Mouse (Mus musculus) MEL (cell line): ENCODE measurements at regions not wholly inside any gene's neighbourhood (a gene's known extent, or its start where the extent isn't known, plus 50 kb on each side); places are given as distances from the start of the nearest gene placed in this dataset.

Experiments used
- DNase-seq: peaks from one replicate; pipeline ENCODE4 v3.0.0; 2011; ENCODE audit warnings: low read depth, low spot score
- H3K27ac ChIP-seq: 2 replicates; pipeline ENCODE4 v1.5.1; 2012; ENCODE audit warnings: low read depth, mild to moderate bottlenecking, control low read depth, low read length, moderate library complexity; ENCODE audit not compliant: control insufficient read depth
- H3K27me3 ChIP-seq, 2 experiments: fragments of 150-350 bp in 1 of 2; sonication (generic) in 1 of 2; 2 replicates each; pipeline ENCODE4 v1.6.1; 2012; ENCODE audit warnings: low read length in 2 of 2, mild to moderate bottlenecking in 2 of 2, improper control_type of control experiment in 1 of 2, moderate library complexity in 1 of 2; ENCODE audit not compliant: insufficient read depth in 2 of 2, control insufficient read depth in 1 of 2
- H3K36me3 ChIP-seq, 2 experiments: 2 replicates each; pipeline ENCODE4 v1.6.1; 2012 to 2014; ENCODE audit warnings: low read length in 2 of 2, improper control_type of control experiment in 1 of 2, inconsistent platforms in 1 of 2, mild to moderate bottlenecking in 1 of 2; ENCODE audit not compliant: insufficient read depth in 2 of 2, control insufficient read depth in 1 of 2
- H3K4me1 ChIP-seq, 2 experiments: fragments of 150-350 bp in 1 of 2; sonication (generic) in 1 of 2; 2 replicates each; pipeline ENCODE4 v1.6.1; 2012; ENCODE audit warnings: low read length in 2 of 2, improper control_type of control experiment in 1 of 2, mild to moderate bottlenecking in 1 of 2; ENCODE audit not compliant: insufficient read depth in 2 of 2, control insufficient read depth in 1 of 2
- H3K4me3 ChIP-seq, 2 experiments: fragments of 150-350 bp in 1 of 2; sonication (generic) in 1 of 2; 2 replicates each; pipeline ENCODE4 v1.5.1; 2012; ENCODE audit warnings: low read depth in 2 of 2, low read length in 2 of 2, mild to moderate bottlenecking in 2 of 2, moderate library complexity in 2 of 2, control low read depth in 1 of 2, improper control_type of control experiment in 1 of 2; ENCODE audit not compliant: control insufficient read depth in 1 of 2, insufficient read depth in 1 of 2
- H3K79me2 ChIP-seq: 2 replicates; pipeline ENCODE4 v1.6.1; 2012; ENCODE audit warnings: mild to moderate bottlenecking, low read length, moderate library complexity; ENCODE audit not compliant: control insufficient read depth, poor library complexity, insufficient read depth
- H3K9ac ChIP-seq: 2 replicates; pipeline ENCODE4 v1.6.1; 2012; ENCODE audit warnings: low read depth, mild to moderate bottlenecking, control low read depth, low read length, moderate library complexity; ENCODE audit not compliant: control insufficient read depth, poor library complexity, severe bottlenecking
- H3K9me3 ChIP-seq: fragments of 150-350 bp; sonication (generic); replicated peaks from 2 replicates; pipeline ENCODE4 v1.6.1; 2012; ENCODE audit warnings: mild to moderate bottlenecking, low read length, improper control_type of control experiment, moderate library complexity; ENCODE audit not compliant: insufficient read depth
- E2F4 ChIP-seq: IDR thresholded peaks from 2 replicates; pipeline ENCODE4 v1.6.1; 2011; ENCODE audit warnings: low read depth, low read length, improper control_type of control experiment, borderline replicate concordance
- GABPA ChIP-seq: IDR thresholded peaks from 2 replicates; pipeline ENCODE4 v1.6.1; 2012; ENCODE audit warnings: low read depth, mild to moderate bottlenecking, inconsistent platforms, low read length, improper control_type of control experiment, moderate library complexity
- JUND ChIP-seq: IDR thresholded peaks from 2 replicates; pipeline ENCODE4 v1.6.1; 2011; ENCODE audit warnings: low read depth, mild to moderate bottlenecking, improper control_type of control experiment, low read length
- KAT2A ChIP-seq: conservative IDR thresholded peaks from 2 replicates; pipeline ENCODE4 v1.6.1; 2012; ENCODE audit warnings: low read depth, low read length, improper control_type of control experiment, inconsistent platforms
- MAX ChIP-seq: IDR thresholded peaks from 2 replicates; pipeline ENCODE4 v1.6.1; 2011; ENCODE audit warnings: low read length, improper control_type of control experiment
- MAZ ChIP-seq: IDR thresholded peaks from 2 replicates; pipeline ENCODE4 v1.6.1; 2012; ENCODE audit warnings: low read depth, mild to moderate bottlenecking, inconsistent platforms, low read length, improper control_type of control experiment
- MYB ChIP-seq: IDR thresholded peaks from 2 replicates; pipeline ENCODE4 v1.6.1; 2011; ENCODE audit warnings: mild to moderate bottlenecking, low read depth, low read length, improper control_type of control experiment
- MYC ChIP-seq: IDR thresholded peaks from 2 replicates; pipeline ENCODE4 v1.6.1; 2011; ENCODE audit warnings: low read depth, mild to moderate bottlenecking, low read length, improper control_type of control experiment, moderate library complexity
- NRF1 ChIP-seq: IDR thresholded peaks from 2 replicates; pipeline ENCODE4 v1.6.1; 2014; ENCODE audit warnings: low read depth, mild to moderate bottlenecking, inconsistent platforms, low read length, improper control_type of control experiment, moderate library complexity; ENCODE audit not compliant: poor library complexity, insufficient read depth, severe bottlenecking
- POLR2AphosphoS2 ChIP-seq: IDR thresholded peaks from 2 replicates; pipeline ENCODE4 v1.6.1; 2011; ENCODE audit warnings: low read length, improper control_type of control experiment
- SIN3A ChIP-seq: IDR thresholded peaks from 2 replicates; pipeline ENCODE4 v1.6.1; 2012; ENCODE audit warnings: low read length, improper control_type of control experiment, inconsistent platforms
- SMC3 ChIP-seq: IDR thresholded peaks from 2 replicates; pipeline ENCODE4 v1.6.1; 2011; ENCODE audit warnings: low read depth, low read length, improper control_type of control experiment
- TAL1 ChIP-seq: IDR thresholded peaks from 2 replicates; pipeline ENCODE4 v1.6.1; 2012; ENCODE audit warnings: mild to moderate bottlenecking, inconsistent platforms, low read length, moderate library complexity, mixed read lengths
- TBP ChIP-seq: IDR thresholded peaks from 2 replicates; pipeline ENCODE4 v1.8.0; 2011; ENCODE audit warnings: low read depth, low read length, improper control_type of control experiment
- UBTF ChIP-seq: IDR thresholded peaks from 2 replicates; pipeline ENCODE4 v1.6.1; 2012; ENCODE audit warnings: low read depth, mild to moderate bottlenecking, inconsistent platforms, low read length, improper control_type of control experiment, moderate library complexity, borderline replicate concordance; ENCODE audit not compliant: insufficient read depth
- ZC3H11A ChIP-seq: IDR thresholded peaks from 2 replicates; pipeline ENCODE4 v1.6.1; 2012; ENCODE audit warnings: low read depth, mild to moderate bottlenecking, inconsistent platforms, low read length, improper control_type of control experiment
- ZKSCAN1 ChIP-seq: IDR thresholded peaks from 2 replicates; pipeline ENCODE4 v1.6.1; 2012; ENCODE audit warnings: low read depth, mild to moderate bottlenecking, inconsistent platforms, low read length, improper control_type of control experiment, moderate library complexity

DNA sequence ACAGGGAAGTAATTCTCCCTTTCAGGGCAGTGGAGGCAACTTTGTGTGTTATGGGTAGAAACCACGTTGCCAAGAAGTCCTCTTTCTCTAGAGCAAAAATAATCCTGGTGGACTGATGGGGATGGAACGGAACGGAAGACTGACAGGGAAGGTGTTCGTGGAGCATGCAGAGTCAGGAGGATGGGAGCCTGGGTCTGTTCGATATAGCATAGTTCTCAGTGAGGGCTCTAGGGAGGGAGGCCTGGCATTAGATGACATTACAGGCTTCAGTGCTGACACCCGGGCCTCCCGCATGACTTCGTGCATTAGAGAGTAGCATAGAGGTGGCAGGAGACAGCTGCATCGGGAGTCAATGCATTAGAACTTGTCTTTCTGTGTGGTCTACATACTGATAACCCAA lies 211.1 kb downstream of the Etnk1 start:
- no peak overlapping the region for H3K4me3 ChIP-seq
- TF ChIP-seq ZKSCAN1 (no peak), JUND (no peak), KAT2A (no peak), NRF1 (no peak), POLR2AphosphoS2 (no peak), SIN3A (no peak), MAZ (no peak), TBP (no peak), MYC (no peak), UBTF (no peak), E2F4 (no peak), MYB (no peak), ZC3H11A (no peak), GABPA (no peak), MAX (no peak), TAL1 (no peak), SMC3 (no peak)
- TF ChIP-seq, all 39 proteins: peak for 0
- H3K27me3 ChIP-seq, result no peaks in the 10 kb centered on the region
- no peaks in the 10 kb centered on the region for H3K9me3 ChIP-seq
- H3K4me1 ChIP-seq, result no peaks in the 10 kb centered on the region
- H3K9ac ChIP-seq, result no peak overlapping the region
- no peaks in the 10 kb centered on the region for H3K79me2 ChIP-seq
- H3K36me3 ChIP-seq, result no peaks in the 10 kb centered on the region
- no peak overlapping the region for H3K27ac ChIP-seq
- DNase-seq, result no peak

DNA sequence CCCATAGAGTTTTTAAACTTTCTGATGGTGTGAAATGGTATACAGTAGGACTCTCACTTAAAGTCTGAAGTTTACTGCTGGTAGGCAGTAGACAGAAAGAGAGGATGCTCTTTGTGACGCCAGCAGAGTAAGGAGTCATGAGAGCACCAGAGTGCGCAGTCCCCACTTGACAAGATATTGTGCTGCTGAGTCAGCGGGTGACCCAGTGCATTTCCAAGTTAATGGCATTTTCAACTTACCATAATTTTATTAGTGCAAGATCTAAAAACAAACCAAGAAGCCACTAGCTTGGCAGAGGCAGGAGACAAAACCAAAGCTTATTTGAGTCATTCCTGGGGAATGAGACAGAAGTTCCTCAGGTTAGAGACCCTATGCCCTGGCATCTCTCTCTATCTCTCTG lies 213.5 kb downstream of the Etnk1 start:
- Histone ChIP-seq H3K9me3 (no peaks in the 10 kb centered on the region), H3K27ac (no peak overlapping the region), H3K27me3 (no peaks in the 10 kb centered on the region), H3K9ac (no peak overlapping the region), H3K36me3 (no peaks in the 10 kb centered on the region), H3K4me1 (no peaks in the 10 kb centered on the region), H3K4me3 (no peak overlapping the region), H3K79me2 (no peaks in the 10 kb centered on the region)
- DNase-seq, result no peak
- TF ChIP-seq SIN3A, result no peak
